Mouse (Mus musculus) cortical plate, adult 2 months (tissue): ENCODE data around the gene Riok2. TPM values are rescaled to one million over a fixed set of nuclear protein-coding genes. Genes with fewer than 3 reads are reported as not detected.

Source experiments
- H3K27ac ChIP-seq: fragments of 200-500 bp; 2 replicates; pipeline ENCODE4 v1.5.1; 2012; ENCODE audit warnings: low read length, control low read depth, inconsistent platforms; ENCODE audit not compliant: insufficient read depth
- H3K4me1 ChIP-seq: fragments of 200-500 bp; 2 replicates; pipeline ENCODE4 v1.6.1; 2011; ENCODE audit warnings: low read length; ENCODE audit not compliant: control insufficient read depth, insufficient read depth
- H3K4me3 ChIP-seq: fragments of 200-500 bp; 2 replicates; pipeline ENCODE4 v1.5.1; 2011; ENCODE audit warnings: mild to moderate bottlenecking, low read length, control low read depth; ENCODE audit not compliant: insufficient read depth
- CTCF ChIP-seq: fragments of 200-500 bp; IDR thresholded peaks from 2 replicates; pipeline ENCODE4 v1.5.1; 2011; ENCODE audit warnings: mild to moderate bottlenecking, control low read depth, low read length; ENCODE audit not compliant: insufficient read depth; ENCODE audit errors: extremely low read depth
- POLR2A ChIP-seq: fragments of 200-500 bp; IDR thresholded peaks from 2 replicates; pipeline ENCODE4 v1.6.1; 2011; ENCODE audit warnings: mild to moderate bottlenecking, low read length, control low read depth; ENCODE audit not compliant: insufficient read depth; ENCODE audit errors: extremely low read depth
- polyA plus RNA-seq: library from polyadenylated mRNA; depleted of rRNA; stranded (reverse); fragments of >200 nt; gene quantifications from 2 replicates; pipeline ENCODE4 v1.2.3, GENCODE M21; 2012

Gene Riok2
- polyA plus RNA-seq, 1 experiment = 22.4 TPM

GRCm38 (mm10) chr17:17405606-17406005, 31.5 kb downstream of the Riok2 start:
- Histone ChIP-seq H3K4me1 (no peaks in the 10 kb centered on the region), H3K4me3 (no peak overlapping the region), H3K27ac (no peak overlapping the region)
- TF ChIP-seq POLR2A (no peak), CTCF (no peak)

GRCm38 (mm10) chr17:17408137-17408536, 34.0 kb downstream of the Riok2 start:
- no peak overlapping the region for H3K4me3 ChIP-seq
- H3K4me1 ChIP-seq = no peaks in the 10 kb centered on the region
- H3K27ac ChIP-seq = no peak overlapping the region
- TF ChIP-seq POLR2A (no peak), CTCF (no peak)

GRCm38 (mm10) chr17:17408720-17409478, 34.8 kb downstream of the Riok2 start:
- H3K27ac ChIP-seq = no peak overlapping the region
- no peak overlapping the region for H3K4me3 ChIP-seq
- no peak for TF ChIP-seq POLR2A
- no peak for TF ChIP-seq CTCF
- H3K4me1 ChIP-seq = no peaks in the 10 kb centered on the region

GRCm38 (mm10) chr17:17409601-17410000, 35.5 kb downstream of the Riok2 start:
- H3K27ac ChIP-seq = no peak overlapping the region
- H3K4me3 ChIP-seq = no peak overlapping the region
- H3K4me1 ChIP-seq = no peaks in the 10 kb centered on the region
- no peak for TF ChIP-seq CTCF
- TF ChIP-seq POLR2A = no peak

- TF ChIP-seq CTCF (no peak), POLR2A (no peak)
- no peaks in the 10 kb centered on the region for H3K4me1 ChIP-seq
- H3K4me3 ChIP-seq = no peak overlapping the region
- no peak overlapping the region for H3K27ac ChIP-seq
Measured at GRCm38 (mm10) chr17:17411443-17411842, 37.3 kb downstream of the Riok2 start.

GRCm38 (mm10) chr17:17412176-17412575, 38.1 kb downstream of the Riok2 start:
- Histone ChIP-seq H3K4me1 (no peaks in the 10 kb centered on the region), H3K27ac (no peak overlapping the region), H3K4me3 (no peak overlapping the region)
- TF ChIP-seq POLR2A (no peak), CTCF (no peak)

GRCm38 (mm10) chr17:17414206-17414605, 40.1 kb downstream of the Riok2 start:
- TF ChIP-seq CTCF (no peak), POLR2A (no peak)
- no peaks in the 10 kb centered on the region for H3K4me1 ChIP-seq

GRCm38 (mm10) chr17:17424609-17425307, 50.6 kb downstream of the Riok2 start:
- no peak overlapping the region for H3K27ac ChIP-seq
- no peak for TF ChIP-seq CTCF
- no peak for TF ChIP-seq POLR2A
- no peak overlapping the region for H3K4me3 ChIP-seq
- no peaks in the 10 kb centered on the region for H3K4me1 ChIP-seq

More at GRCm38 (mm10) chr17:17414206-17414605, 40.1 kb downstream of the Riok2 start:
- H3K27ac ChIP-seq = no peak overlapping the region
- no peak overlapping the region for H3K4me3 ChIP-seq

GRCm38 (mm10) chr17:17425308-17425813, 51.3 kb downstream of the Riok2 start:
- Histone ChIP-seq H3K27ac (no peak overlapping the region), H3K4me3 (no peak overlapping the region), H3K4me1 (no peaks in the 10 kb centered on the region)
- TF ChIP-seq POLR2A (no peak), CTCF (no peak)

- Histone ChIP-seq H3K4me1 (no peaks in the 10 kb centered on the region), H3K4me3 (no peak overlapping the region), H3K27ac (no peak overlapping the region)
- no peak for TF ChIP-seq POLR2A
- TF ChIP-seq CTCF = no peak
Measured at GRCm38 (mm10) chr17:17425906-17426305, 51.8 kb downstream of the Riok2 start.
